Mouse (Mus musculus): ENCODE results near the gene Cfap61.

The Cfap61 gene

GRCm38 (mm10) chr2:146147801-146148200 lies 213.2 kb downstream of the Cfap61 start:
- DNase-seq (ENCODE audit: low spot score in 2 of 2), result no peak

- DNase-seq (ENCODE audit: low spot score in 2 of 2), result no peak
These were observed 214.8 kb downstream of the Cfap61 start for GRCm38 (mm10) chr2:146149206-146149974.

GRCm38 (mm10) chr2:146168017-146168803 lies 233.6 kb downstream of the Cfap61 start:
- peak in 1 of 2 experiments; percentile 52 for DNase-seq (ENCODE audit: low spot score in 2 of 2)

- no peak for DNase-seq (ENCODE audit: low spot score in 2 of 2)
These were observed 234.9 kb downstream of the Cfap61 start for GRCm38 (mm10) chr2:146169492-146169891.

- DNase-seq (ENCODE audit: low spot score in 2 of 2), result no peak
These were observed 237.5 kb downstream of the Cfap61 start for GRCm38 (mm10) chr2:146172106-146172505.

- no peak for DNase-seq (ENCODE audit: low spot score in 2 of 2)
These were observed 239.6 kb downstream of the Cfap61 start for GRCm38 (mm10) chr2:146174173-146174572.

GRCm38 (mm10) chr2:146178718-146179117 lies 244.1 kb downstream of the Cfap61 start:
- no peak for DNase-seq (ENCODE audit: low spot score in 2 of 2)

GRCm38 (mm10) chr2:146183830-146184793 lies 249.5 kb downstream of the Cfap61 start:
- DNase-seq (ENCODE audit: low spot score in 2 of 2), result peak in 1 of 2 experiments; percentile 41

- no peak for DNase-seq (ENCODE audit: low spot score in 2 of 2)
These were observed 261.5 kb downstream of the Cfap61 start for GRCm38 (mm10) chr2:146196126-146196525.

GRCm38 (mm10) chr2:146197947-146198346 lies 263.4 kb downstream of the Cfap61 start:
- no peak for DNase-seq (ENCODE audit: low spot score in 2 of 2)

GRCm38 (mm10) chr2:146210968-146211367 lies 276.4 kb downstream of the Cfap61 start:
- no peak for DNase-seq (ENCODE audit: low spot score in 2 of 2)

GRCm38 (mm10) chr2:146214715-146215114 lies 280.1 kb downstream of the Cfap61 start:
- peak in 1 of 2 experiments; percentile 59 for DNase-seq (ENCODE audit: low spot score in 2 of 2)

- no peak for DNase-seq (ENCODE audit: low spot score in 2 of 2)
These were observed 281.8 kb downstream of the Cfap61 start for GRCm38 (mm10) chr2:146216111-146217064.

GRCm38 (mm10) chr2:146217227-146217980 lies 282.8 kb downstream of the Cfap61 start:
- DNase-seq (ENCODE audit: low spot score in 2 of 2), result peak in 1 of 2 experiments; percentile 35

- DNase-seq (ENCODE audit: low spot score in 2 of 2), result peak in 1 of 2 experiments; percentile 44
These were observed 283.6 kb downstream of the Cfap61 start for GRCm38 (mm10) chr2:146218161-146218691.

GRCm38 (mm10) chr2:146218881-146219535 lies 284.4 kb downstream of the Cfap61 start:
- no peak for DNase-seq (ENCODE audit: low spot score in 2 of 2)

- DNase-seq (ENCODE audit: low spot score in 2 of 2), result no peak
These were observed 285.2 kb downstream of the Cfap61 start for GRCm38 (mm10) chr2:146219791-146220190.

- DNase-seq (ENCODE audit: low spot score in 2 of 2), result peak in 1 of 2 experiments; percentile 61
These were observed 286.0 kb downstream of the Cfap61 start for GRCm38 (mm10) chr2:146220591-146221075.

All from cerebellum, postnatal 4 days (tissue).